Mouse (Mus musculus): Measurements from ENCODE around the gene Gm14137.

DNA sequence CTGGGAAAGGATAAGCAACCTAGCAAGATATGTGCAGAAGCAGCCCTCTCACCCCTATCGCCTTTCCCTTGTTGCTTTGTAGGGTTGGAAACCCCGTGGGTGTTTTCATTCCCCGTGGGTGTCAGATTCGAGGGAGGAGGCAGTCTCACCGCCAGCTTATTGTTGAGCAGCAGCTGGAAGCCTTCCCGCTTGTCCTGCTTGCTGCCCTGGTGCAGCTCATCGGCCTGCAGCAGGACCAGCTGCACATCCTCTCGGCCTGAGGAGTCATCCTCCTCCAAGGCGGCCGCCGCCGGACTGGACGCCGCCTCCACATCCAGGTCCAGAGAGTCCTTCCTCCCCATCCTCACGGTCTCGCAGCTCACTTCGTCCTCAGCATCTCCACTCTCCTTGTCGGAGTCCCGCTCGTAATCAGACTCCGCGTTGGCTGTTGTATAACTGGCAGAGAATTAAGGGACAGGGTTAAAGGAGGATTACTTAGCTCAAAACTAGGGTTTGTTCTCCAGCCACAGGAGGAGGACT, 27.1 kb upstream of the Gm14137 start:
- TF ChIP-seq CTCF (IDR thresholded peaks at IDR 0.05; ENCODE audit: borderline replicate concordance, insufficient read depth, low read depth, low read length) = no peak
- no peak for TF ChIP-seq POLR2A (IDR thresholded peaks at IDR 0.05; ENCODE audit: borderline replicate concordance, insufficient read depth, low read length)
